24 mouse cellular contexts compared by ENCODE assay signal in genomic region chr6:145511265-145511664, GRCm38 (mm10).
DNase-seq lines count a peak whose midpoint lies in the region; ATAC-seq and TF ChIP-seq lines count a peak whose summit lies in the region.
"Had no signal": no experiment of that assay in that cellular context is flagged by ENCODE, and none has a peak within 500 bp of the region (broad histone marks: within the 10 kb centered on the region; RNA-seq: fewer than 3 reads in every experiment).

No protein-coding gene starts in this region.

- H3K27me3 ChIP-seq in heart, embryonic 10.5 days (ENCODE audit: insufficient read depth, poor library complexity, severe bottlenecking): no peaks in the 10 kb centered on the region
- H3K27me3 ChIP-seq in liver, postnatal 0 days (ENCODE audit: insufficient read depth, low read length): no peaks in the 10 kb centered on the region
- no peaks in the 10 kb centered on the region for H3K27me3 ChIP-seq in liver, embryonic 12.5 days (replicated peaks)
- H3K27me3 ChIP-seq in neural tube, embryonic 15.5 days (replicated peaks): no peaks in the 10 kb centered on the region
- H3K27me3 ChIP-seq: embryonic facial prominence, embryonic 13.5 days; hindbrain, embryonic 12.5 days; Patski had no signal

- H3K4me3 ChIP-seq in heart, embryonic 10.5 days: no peak overlapping the region
- H3K4me3 ChIP-seq in liver, postnatal 0 days (ENCODE audit: low read depth, low read length): no peak overlapping the region
- H3K4me3 ChIP-seq in liver, embryonic 12.5 days: no peak overlapping the region
- no peak overlapping the region for H3K4me3 ChIP-seq in neural tube, embryonic 15.5 days (replicated peaks)
- H3K4me3 ChIP-seq: embryonic facial prominence, embryonic 13.5 days; hindbrain, embryonic 12.5 days; limb, embryonic 10.5 days had no signal

- no peak for TF ChIP-seq CTCF in liver, postnatal 0 days (IDR thresholded peaks at IDR 0.05; ENCODE audit: low read depth)

- no peak for TF ChIP-seq EP300 in liver, postnatal 0 days (IDR thresholded peaks at IDR 0.05; ENCODE audit: low read depth)

- no peaks in the 10 kb centered on the region for H3K36me3 ChIP-seq in heart, embryonic 10.5 days
- no peaks in the 10 kb centered on the region for H3K36me3 ChIP-seq in liver, postnatal 0 days (replicated peaks; ENCODE audit: insufficient read depth, low read length)
- H3K36me3 ChIP-seq in liver, embryonic 12.5 days: no peaks in the 10 kb centered on the region
- no peaks in the 10 kb centered on the region for H3K36me3 ChIP-seq in neural tube, embryonic 15.5 days
- H3K36me3 ChIP-seq: embryonic facial prominence, embryonic 13.5 days; hindbrain, embryonic 12.5 days; limb, embryonic 10.5 days had no signal

- peaks cover 31% of the 10 kb centered on the region for H3K4me1 ChIP-seq in heart, embryonic 10.5 days
- H3K4me1 ChIP-seq in liver, postnatal 0 days (ENCODE audit: insufficient read depth): 0 out of 2 replicates have a peak, but pooled peaks cover 6% of the 10 kb centered on the region
- peaks cover 4% of the 10 kb centered on the region; the same call in 1 of the 2 replicates for H3K4me1 ChIP-seq in liver, embryonic 12.5 days
- H3K4me1 ChIP-seq in neural tube, embryonic 15.5 days: peaks cover 6% of the 10 kb centered on the region

- no peak overlapping the region for H3K4me2 ChIP-seq in liver, postnatal 0 days (ENCODE audit: low read depth, low read length)
- H3K4me2 ChIP-seq in liver, embryonic 12.5 days: no peak overlapping the region
- no peak overlapping the region for H3K4me2 ChIP-seq in neural tube, embryonic 15.5 days
- H3K4me2 ChIP-seq: embryonic facial prominence, embryonic 13.5 days; heart, embryonic 11.5 days; hindbrain, embryonic 12.5 days had no signal

- no peak for ATAC-seq in liver, postnatal 0 days
- peak; percentile 71 for ATAC-seq in liver, embryonic 12.5 days
- ATAC-seq in neural tube, embryonic 15.5 days (ENCODE audit: low FRiP score): peak; percentile 31; the same call in 1 of the 2 replicates
- ATAC-seq in cerebellum, adult (ENCODE audit: insufficient number of reproducible peaks, low FRiP score, low TSS enrichment): no peak
- ATAC-seq: CD4-positive, CD25-positive, alpha-beta regulatory T cell, adult 4 months; forebrain, embryonic 14.5 days; inflammation-experienced regulatory T-cells, adult 6 months; Patski had no signal

- H3K9me3 ChIP-seq in heart, embryonic 10.5 days: no peaks in the 10 kb centered on the region
- H3K9me3 ChIP-seq in liver, postnatal 0 days (ENCODE audit: low read length): no peaks in the 10 kb centered on the region
- no peaks in the 10 kb centered on the region for H3K9me3 ChIP-seq in liver, embryonic 12.5 days (replicated peaks)
- no peaks in the 10 kb centered on the region for H3K9me3 ChIP-seq in neural tube, embryonic 15.5 days (replicated peaks)
- H3K9me3 ChIP-seq: embryonic facial prominence, embryonic 13.5 days; hindbrain, embryonic 12.5 days; limb, embryonic 10.5 days had no signal

- 55% methylated on average over 8 of the region's 8 CpGs for WGBS in heart, embryonic 10.5 days
- WGBS in liver, postnatal 0 days (ENCODE audit: insufficient replicate concordance): 60% methylated on average over 8 of the region's 8 CpGs
- 57% methylated on average over 8 of the region's 8 CpGs for WGBS in liver, embryonic 12.5 days (ENCODE audit: insufficient replicate concordance)
- 70% methylated on average over 8 of the region's 8 CpGs for WGBS in neural tube, embryonic 15.5 days

- H3K9ac ChIP-seq in liver, postnatal 0 days (replicated peaks): no peak overlapping the region
- no peak overlapping the region for H3K9ac ChIP-seq in liver, embryonic 12.5 days
- no peak overlapping the region for H3K9ac ChIP-seq in neural tube, embryonic 15.5 days (replicated peaks)
- H3K9ac ChIP-seq: embryonic facial prominence, embryonic 13.5 days; hindbrain, embryonic 12.5 days had no signal

- DNase-seq in heart, embryonic 10.5 days (ENCODE audit: low spot score): no peak
- DNase-seq in heart, adult 18-20 months: no peak
- DNase-seq in liver: peak; percentile 28
- DNase-seq in liver, postnatal 0 days: no peak
- DNase-seq in layer of hippocampus, adult 9-10 months (ENCODE audit: low spot score): no peak
- DNase-seq: adrenal gland, adult 8-10 months; cerebellum, adult 11 months; cerebellum, postnatal 36 days; heart, postnatal 10 days; kidney, adult 9 months; lung, adult 2 months; lung, postnatal 36 days; thymus, postnatal 4 days had no signal

- peak overlapping the region; percentile 3; the same call in 1 of the 2 replicates for H3K27ac ChIP-seq in heart, embryonic 10.5 days
- H3K27ac ChIP-seq in liver, postnatal 0 days (ENCODE audit: low read depth): no peak overlapping the region
- no peak overlapping the region for H3K27ac ChIP-seq in liver, embryonic 12.5 days
- no peak overlapping the region for H3K27ac ChIP-seq in neural tube, embryonic 15.5 days (replicated peaks)
- H3K27ac ChIP-seq: embryonic facial prominence, embryonic 13.5 days; hindbrain, embryonic 12.5 days; limb, embryonic 10.5 days had no signal

Comparison
In these comparisons a context has a peak if more than half of its experiments do, and no peak if none do; other contexts are left out.
1. ATAC-seq: peak in liver, embryonic 12.5 days (single experiment) and neural tube, embryonic 15.5 days (single experiment); none in liver, postnatal 0 days (single experiment) and cerebellum, adult (single experiment).